Mouse (Mus musculus) spleen, postnatal 14 days (tissue): Measurements from ENCODE around the gene Slco2b1.

Source experiments
- DNase-seq, 2 experiments: peaks; one replicate each; pipeline ENCODE4 v3.0.0; 2021 to 2022; ENCODE audit warnings: low spot score in 2 of 2

Slco2b1 gene

GRCm38 (mm10) chr7:99654244-99654643, 56.9 kb downstream of the Slco2b1 start:
- DNase-seq: no peak

GRCm38 (mm10) chr7:99649585-99649984, 61.6 kb downstream of the Slco2b1 start:
- no peak for DNase-seq

- DNase-seq: no peak
Measured at GRCm38 (mm10) chr7:99648623-99649022, 62.5 kb downstream of the Slco2b1 start.

- DNase-seq: no peak
Measured at GRCm38 (mm10) chr7:99644701-99645100, 66.4 kb downstream of the Slco2b1 start.

GRCm38 (mm10) chr7:99642078-99642477, 69.1 kb downstream of the Slco2b1 start:
- DNase-seq: no peak

- DNase-seq: no peak
Measured at GRCm38 (mm10) chr7:99641245-99641644, 69.9 kb downstream of the Slco2b1 start.

- no peak for DNase-seq
Measured at GRCm38 (mm10) chr7:99633966-99634665, 77.0 kb downstream of the Slco2b1 start.

GRCm38 (mm10) chr7:99632286-99632685, 78.9 kb downstream of the Slco2b1 start:
- DNase-seq: no peak

GRCm38 (mm10) chr7:99627366-99627765, 83.8 kb downstream of the Slco2b1 start:
- no peak for DNase-seq

- DNase-seq: no peak
Measured at GRCm38 (mm10) chr7:99626376-99627270, 84.5 kb downstream of the Slco2b1 start, which contains the start of gene Tpbgl. Gene Tpbgl (minus strand): TSS chr7:99627103.

- peak; percentile 64 to 76 for DNase-seq
Measured at GRCm38 (mm10) chr7:99625722-99626375, 85.3 kb downstream of the Slco2b1 start.

- no peak for DNase-seq
Measured at GRCm38 (mm10) chr7:99618860-99619259, 92.3 kb downstream of the Slco2b1 start.

- DNase-seq: no peak
Measured at GRCm38 (mm10) chr7:99618264-99618663, 92.9 kb downstream of the Slco2b1 start.
